ENCODE assay signal across 8 mouse cellular contexts in the genomic region with DNA sequence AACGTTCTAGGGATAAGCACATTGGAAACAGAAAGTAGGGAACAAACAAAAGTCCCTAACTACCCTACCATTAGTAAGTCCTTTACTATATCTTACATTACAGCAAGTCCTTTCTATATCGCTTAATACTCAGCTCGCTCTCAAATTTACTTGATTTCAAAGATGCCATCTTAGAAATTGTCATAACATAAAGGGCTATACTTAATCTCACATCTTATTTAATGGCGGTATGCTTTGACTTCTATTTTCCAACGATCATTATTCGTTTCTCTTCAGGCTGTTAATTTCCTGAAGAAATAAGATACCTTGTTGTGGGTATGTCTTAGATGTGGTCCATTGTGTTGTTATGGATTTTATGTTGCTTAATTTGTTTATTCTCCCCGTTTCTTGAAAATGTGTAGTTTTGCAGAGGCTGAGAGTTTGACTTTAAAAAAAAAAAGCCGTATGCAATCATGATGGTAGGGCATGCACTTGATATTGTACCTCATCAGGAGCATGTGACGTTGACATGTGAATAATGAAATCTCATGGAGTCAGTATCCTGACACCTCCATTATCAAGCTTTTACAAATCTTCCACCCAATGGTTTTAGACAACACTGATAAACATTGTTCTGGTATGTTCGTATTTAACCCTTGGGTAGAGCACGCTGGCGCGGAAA.
A peak's percentile ranks its signal among the peaks of the same experiment; 100 is the strongest.
DNase-seq lines count a peak whose midpoint lies in the region; ATAC-seq and TF ChIP-seq lines count a peak whose summit lies in the region.

No protein-coding gene starts in this region.

- H3K27me3 ChIP-seq in kidney, postnatal 0 days (ENCODE audit: insufficient read depth, low read length) = no peaks in the 10 kb centered on the region
- no peaks in the 10 kb centered on the region for H3K27me3 ChIP-seq in hindbrain, embryonic 15.5 days
- no peaks in the 10 kb centered on the region for H3K27me3 ChIP-seq in midbrain, embryonic 15.5 days (replicated peaks)

- H3K9ac ChIP-seq in kidney, postnatal 0 days (ENCODE audit: low read depth, low read length) = peak overlapping the region; percentile 87
- H3K9ac ChIP-seq in hindbrain, embryonic 15.5 days = peak overlapping the region; percentile 65
- peak overlapping the region; percentile 81 for H3K9ac ChIP-seq in midbrain, embryonic 15.5 days

- H3K9me3 ChIP-seq in kidney, postnatal 0 days (replicated peaks; ENCODE audit: low read length) = no peaks in the 10 kb centered on the region
- H3K9me3 ChIP-seq in hindbrain, embryonic 15.5 days = no peaks in the 10 kb centered on the region
- H3K9me3 ChIP-seq in midbrain, embryonic 15.5 days = no peaks in the 10 kb centered on the region

- WGBS in kidney, postnatal 0 days = 46% methylated on average over 13 of the region's 13 CpGs
- 50% methylated on average over 13 of the region's 13 CpGs for WGBS in hindbrain, embryonic 15.5 days
- 47% methylated on average over 13 of the region's 13 CpGs for WGBS in midbrain, embryonic 15.5 days

- peak overlapping the region; percentile 61 for H3K4me2 ChIP-seq in kidney, postnatal 0 days (ENCODE audit: low read length)
- H3K4me2 ChIP-seq in hindbrain, embryonic 15.5 days = peak overlapping the region; percentile 71
- H3K4me2 ChIP-seq in midbrain, embryonic 15.5 days = peak overlapping the region; percentile 61

- DNase-seq in kidney, postnatal 0 days (ENCODE audit: low spot score) = no peak
- DNase-seq in kidney, postnatal 14 days = no peak
- peak; percentile 26 for DNase-seq in brain, embryonic 14.5 days (ENCODE audit: low read depth)
- DNase-seq in adrenal gland, postnatal 36 days = no peak
- no peak for DNase-seq in right cerebral cortex, postnatal 36 days (ENCODE audit: low spot score in 2 of 2)
- DNase-seq in cerebellum, adult 11 months = no peak

- no peak for ATAC-seq in kidney, postnatal 0 days (replicated peaks; ENCODE audit: low FRiP score, low read depth)
- ATAC-seq in hindbrain, embryonic 15.5 days (ENCODE audit: low FRiP score, low read depth) = no peak
- no peak for ATAC-seq in midbrain, embryonic 15.5 days (replicated peaks)

- no peaks in the 10 kb centered on the region; the same call in 1 of the 2 replicates for H3K4me1 ChIP-seq in kidney, postnatal 0 days (replicated peaks; ENCODE audit: insufficient read depth, low read length)
- peaks cover 12% of the 10 kb centered on the region for H3K4me1 ChIP-seq in hindbrain, embryonic 15.5 days (replicated peaks)
- H3K4me1 ChIP-seq in midbrain, embryonic 15.5 days = peaks cover 16% of the 10 kb centered on the region

- TF ChIP-seq CTCF in kidney, postnatal 0 days (IDR thresholded peaks at IDR 0.05; ENCODE audit: low read depth) = no peak
- TF ChIP-seq CTCF in brain, embryonic 14.5 days (IDR thresholded peaks at IDR 0.05; ENCODE audit: borderline replicate concordance, extremely low read depth, insufficient read depth, insufficient read length) = no peak

- H3K36me3 ChIP-seq in kidney, postnatal 0 days (ENCODE audit: insufficient read depth, low read length) = no peaks in the 10 kb centered on the region
- no peaks in the 10 kb centered on the region for H3K36me3 ChIP-seq in hindbrain, embryonic 15.5 days
- no peaks in the 10 kb centered on the region for H3K36me3 ChIP-seq in midbrain, embryonic 15.5 days (replicated peaks)

- no peak for TF ChIP-seq POLR2A in brain, embryonic 14.5 days (IDR thresholded peaks at IDR 0.05; ENCODE audit: borderline replicate concordance, extremely low read depth, insufficient read depth, insufficient read length, poor library complexity, severe bottlenecking)

- H3K4me3 ChIP-seq in kidney, postnatal 0 days (replicated peaks; ENCODE audit: low read depth, low read length) = peak overlapping the region; percentile 70
- H3K4me3 ChIP-seq in hindbrain, embryonic 15.5 days = peak overlapping the region; percentile 66
- peak overlapping the region; percentile 78 for H3K4me3 ChIP-seq in midbrain, embryonic 15.5 days

- H3K27ac ChIP-seq in kidney, postnatal 0 days = peak overlapping the region; percentile 91
- H3K27ac ChIP-seq in hindbrain, embryonic 15.5 days (replicated peaks) = peak overlapping the region; percentile 90
- peak overlapping the region; percentile 95 for H3K27ac ChIP-seq in midbrain, embryonic 15.5 days
